In the genomic region with DNA sequence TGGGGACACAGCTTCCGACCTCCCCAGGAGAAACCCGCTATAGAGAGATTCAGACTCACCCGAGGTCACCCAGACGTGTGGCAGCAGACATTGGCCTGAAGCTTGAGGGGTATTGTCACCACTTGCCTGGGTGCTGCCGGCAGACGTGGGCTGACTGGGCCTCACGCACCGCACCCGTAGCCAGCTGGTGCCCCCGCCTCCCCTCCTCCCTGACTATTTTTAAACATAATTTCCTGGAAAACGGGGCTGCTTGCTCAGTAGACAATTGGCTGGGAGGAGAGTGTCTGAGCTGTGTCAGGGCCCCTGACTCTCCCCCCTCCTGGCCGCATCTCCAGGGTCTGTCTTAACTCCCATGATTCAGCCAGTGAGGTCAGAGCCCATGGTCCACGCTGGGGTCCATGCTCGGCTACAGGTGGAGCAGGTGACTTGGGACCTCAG, we compare ENCODE assay signal across 8 mouse cellular contexts. TPM values are rescaled to one million over a fixed set of nuclear protein-coding genes. Genes with fewer than 3 reads are reported as not detected.
DNase-seq lines count a peak whose midpoint lies in the region; ATAC-seq and TF ChIP-seq lines count a peak whose summit lies in the region.

No protein-coding gene starts in this region.

- H3K4me3 ChIP-seq in layer of hippocampus, adult 2 months: peak overlapping the region; percentile 33; the same call in 1 of the 2 replicates
- H3K4me3 ChIP-seq in embryonic facial prominence, embryonic 10.5 days: peak overlapping the region; percentile 9; the same call in 1 of the 2 replicates
- H3K4me3 ChIP-seq in heart, embryonic 11.5 days (ENCODE audit: low read depth, low read length): peak overlapping the region; percentile 18
- H3K4me3 ChIP-seq in limb, embryonic 14.5 days (replicated peaks; ENCODE audit: low read length): no peak overlapping the region
- no peak overlapping the region for H3K4me3 ChIP-seq in stomach, postnatal 0 days (ENCODE audit: low read depth, low read length)

- 81% methylated on average over 14 of the region's 14 CpGs for WGBS in embryonic facial prominence, embryonic 10.5 days
- WGBS in heart, embryonic 11.5 days (ENCODE audit: insufficient replicate concordance): 25% methylated on average over 14 of the region's 14 CpGs
- 70% methylated on average over 14 of the region's 14 CpGs for WGBS in limb, embryonic 14.5 days
- 20% methylated on average over 14 of the region's 14 CpGs for WGBS in stomach, postnatal 0 days

- H3K4me2 ChIP-seq in heart, embryonic 11.5 days: peak overlapping the region; percentile 50
- H3K4me2 ChIP-seq in limb, embryonic 14.5 days (replicated peaks; ENCODE audit: low read depth, low read length, severe bottlenecking): no peak overlapping the region
- peak overlapping the region; percentile 20; the same call in 1 of the 2 replicates for H3K4me2 ChIP-seq in stomach, postnatal 0 days (replicated peaks; ENCODE audit: low read depth)

- peak; percentile 47; the same call in 1 of the 2 replicates for ATAC-seq in heart, embryonic 11.5 days (replicated peaks; ENCODE audit: insufficient number of reproducible peaks, low FRiP score, low TSS enrichment)
- no peak for ATAC-seq in limb, embryonic 14.5 days (ENCODE audit: low FRiP score, low read depth)
- no peak; the same call in 1 of the 2 replicates for ATAC-seq in stomach, postnatal 0 days (ENCODE audit: low FRiP score, low TSS enrichment)
- ATAC-seq in monocyte, adult 5-6 weeks (replicated peaks; ENCODE audit: insufficient number of reproducible peaks, low FRiP score, low TSS enrichment, poor library complexity, severe bottlenecking): no peak

- H3K27ac ChIP-seq in layer of hippocampus, adult 2 months: peak overlapping the region; percentile 83
- peak overlapping the region; percentile 60 for H3K27ac ChIP-seq in embryonic facial prominence, embryonic 10.5 days (replicated peaks)
- H3K27ac ChIP-seq in heart, embryonic 11.5 days (ENCODE audit: low read depth, low read length): peak overlapping the region; percentile 70
- H3K27ac ChIP-seq in limb, embryonic 14.5 days (replicated peaks; ENCODE audit: low read depth, low read length): no peak overlapping the region
- H3K27ac ChIP-seq in stomach, postnatal 0 days (replicated peaks): peak overlapping the region; percentile 67

- no peak for TF ChIP-seq POLR2A in limb, embryonic 14.5 days (IDR thresholded peaks at IDR 0.05; ENCODE audit: borderline replicate concordance, extremely low read depth, insufficient read depth, insufficient read length)

- TF ChIP-seq EP300 in stomach, postnatal 0 days (optimal IDR thresholded peaks at IDR 0.05): no peak

- peak overlapping the region; percentile 52; the same call in 1 of the 2 replicates for H3K9ac ChIP-seq in heart, embryonic 11.5 days (ENCODE audit: low read depth, low read length)
- 0 out of 2 replicates have a peak overlapping the region, but pooled peaks have one; percentile 12 for H3K9ac ChIP-seq in limb, embryonic 14.5 days (ENCODE audit: low read depth, low read length, severe bottlenecking)
- H3K9ac ChIP-seq in stomach, postnatal 0 days (ENCODE audit: low read length): peak overlapping the region; percentile 38; the same call in 1 of the 2 replicates

- H3K4me1 ChIP-seq in embryonic facial prominence, embryonic 10.5 days: peaks cover 62% of the 10 kb centered on the region
- peaks cover 61% of the 10 kb centered on the region for H3K4me1 ChIP-seq in heart, embryonic 11.5 days (ENCODE audit: control insufficient read depth, insufficient read depth, low read length)
- no peaks in the 10 kb centered on the region for H3K4me1 ChIP-seq in limb, embryonic 14.5 days (ENCODE audit: control insufficient read depth, insufficient read depth, low read length)
- peaks cover 6% of the 10 kb centered on the region; the same call in 1 of the 2 replicates for H3K4me1 ChIP-seq in stomach, postnatal 0 days (replicated peaks; ENCODE audit: control insufficient read depth, insufficient read depth)

- peak; percentile 65 to 71 for DNase-seq in layer of hippocampus, adult 2 months (ENCODE audit: low spot score in 2 of 2)
- no peak for DNase-seq in layer of hippocampus, postnatal 14 days (ENCODE audit: low spot score in 2 of 2)
- DNase-seq in embryonic facial prominence, embryonic 10.5 days (ENCODE audit: low spot score): no peak
- DNase-seq in limb, embryonic 14.5 days (ENCODE audit: low spot score): no peak
- no peak for DNase-seq in stomach, postnatal 0 days (ENCODE audit: low spot score)
- no peak for DNase-seq in ovary, adult 18-20 months (ENCODE audit: low spot score)

- no peaks in the 10 kb centered on the region for H3K27me3 ChIP-seq in embryonic facial prominence, embryonic 10.5 days (replicated peaks; ENCODE audit: low read depth, poor library complexity, severe bottlenecking)
- H3K27me3 ChIP-seq in heart, embryonic 11.5 days (ENCODE audit: control insufficient read depth, insufficient read depth, low read length): no peaks in the 10 kb centered on the region
- H3K27me3 ChIP-seq in limb, embryonic 14.5 days (ENCODE audit: control insufficient read depth, insufficient read depth, low read length): no peaks in the 10 kb centered on the region
- H3K27me3 ChIP-seq in stomach, postnatal 0 days (ENCODE audit: control insufficient read depth, insufficient read depth, low read length): no peaks in the 10 kb centered on the region

- no peak for TF ChIP-seq CTCF in layer of hippocampus, adult 2 months (conservative IDR thresholded peaks at IDR 0.05)
- TF ChIP-seq CTCF in stomach, postnatal 0 days (IDR thresholded peaks at IDR 0.05; ENCODE audit: low read depth): no peak

- peaks cover 68% of the 10 kb centered on the region for H3K36me3 ChIP-seq in embryonic facial prominence, embryonic 10.5 days (replicated peaks)
- peaks cover 15% of the 10 kb centered on the region for H3K36me3 ChIP-seq in heart, embryonic 11.5 days (ENCODE audit: control insufficient read depth, insufficient read depth, low read length)
- H3K36me3 ChIP-seq in limb, embryonic 14.5 days (ENCODE audit: control insufficient read depth, insufficient read depth, low read length): peaks cover 27% of the 10 kb centered on the region
- H3K36me3 ChIP-seq in stomach, postnatal 0 days (ENCODE audit: control insufficient read depth, insufficient read depth, low read length): peaks cover 15% of the 10 kb centered on the region

- H3K9me3 ChIP-seq in embryonic facial prominence, embryonic 10.5 days: no peaks in the 10 kb centered on the region
- no peaks in the 10 kb centered on the region for H3K9me3 ChIP-seq in heart, embryonic 11.5 days (replicated peaks; ENCODE audit: control insufficient read depth, low read length)
- H3K9me3 ChIP-seq in limb, embryonic 14.5 days (ENCODE audit: control insufficient read depth, low read length): no peaks in the 10 kb centered on the region
- no peaks in the 10 kb centered on the region for H3K9me3 ChIP-seq in stomach, postnatal 0 days (ENCODE audit: control insufficient read depth, low read length)

RNA-seq across cellular contexts. Expression of a gene that starts 10.0 kb away (rescaled TPM):
- 100 to 1,000 TPM; 308 to 314 TPM for total RNA-seq in layer of hippocampus, adult 2 months (2021)
- 100 to 1,000 TPM; 330 to 352 TPM for total RNA-seq in layer of hippocampus, postnatal 14 days (2021)
- 72.2 and 72.4 TPM in 2 replicates for polyA plus RNA-seq in embryonic facial prominence, embryonic 10.5 days (2016; fragmentation: Nextera tagmentation; extraction: Ambion mirVana)
- polyA plus RNA-seq in heart, embryonic 11.5 days (2014; fragmentation: Nextera tagmentation; extraction: Ambion mirVana): 30.2 and 32.1 TPM in 2 replicates
- 70.4 and 93.4 TPM in 2 replicates for polyA plus RNA-seq in limb, embryonic 14.5 days (2012; rRNA removed)
- 53.0 and 60.4 TPM in 2 replicates for polyA plus RNA-seq in limb, embryonic 14.5 days (2014; fragmentation: Nextera tagmentation; extraction: Ambion mirVana)
- polyA plus RNA-seq in stomach, postnatal 0 days (2015; fragmentation: Nextera tagmentation; extraction: Ambion mirVana): 19.1 and 21.1 TPM in 2 replicates
- 47.3 to 69.4 TPM (median 50.3 TPM) in 3 replicates for total RNA-seq in monocyte, adult 5-6 weeks (2017)

RNA-seq across cellular contexts. Expression of a gene that starts 11.4 kb away (rescaled TPM):
- under 1 TPM; 0.54 to 0.91 TPM for total RNA-seq in layer of hippocampus, adult 2 months (2021)
- 1 to 10 TPM; 1.6 to 2.5 TPM for total RNA-seq in layer of hippocampus, postnatal 14 days (2021)
- 8.9 and 9.0 TPM in 2 replicates for polyA plus RNA-seq in embryonic facial prominence, embryonic 10.5 days (2016; fragmentation: Nextera tagmentation; extraction: Ambion mirVana)
- 0.90 and 1.4 TPM in 2 replicates for polyA plus RNA-seq in heart, embryonic 11.5 days (2014; fragmentation: Nextera tagmentation; extraction: Ambion mirVana)
- polyA plus RNA-seq in limb, embryonic 14.5 days (2012; rRNA removed): 2.8 and 3.5 TPM in 2 replicates
- polyA plus RNA-seq in limb, embryonic 14.5 days (2014; fragmentation: Nextera tagmentation; extraction: Ambion mirVana): 5.2 and 6.4 TPM in 2 replicates
- 42.5 and 46.0 TPM in 2 replicates for polyA plus RNA-seq in stomach, postnatal 0 days (2015; fragmentation: Nextera tagmentation; extraction: Ambion mirVana)
- total RNA-seq in monocyte, adult 5-6 weeks (2017): 2.6 to 8.9 TPM (median 3.0 TPM) in 3 replicates

RNA-seq across cellular contexts. Expression of a gene that starts 18.1 kb away (rescaled TPM):
- total RNA-seq in layer of hippocampus, adult 2 months (2021): 10 to 100 TPM; 27.6 to 30.7 TPM
- total RNA-seq in layer of hippocampus, postnatal 14 days (2021): 10 to 100 TPM; 22.4 to 25.8 TPM
- polyA plus RNA-seq in embryonic facial prominence, embryonic 10.5 days (2016; fragmentation: Nextera tagmentation; extraction: Ambion mirVana): 52.3 and 54.3 TPM in 2 replicates
- 20.2 and 25.0 TPM in 2 replicates for polyA plus RNA-seq in heart, embryonic 11.5 days (2014; fragmentation: Nextera tagmentation; extraction: Ambion mirVana)
- 46.5 and 50.0 TPM in 2 replicates for polyA plus RNA-seq in limb, embryonic 14.5 days (2012; rRNA removed)
- 25.3 and 33.9 TPM in 2 replicates for polyA plus RNA-seq in limb, embryonic 14.5 days (2014; fragmentation: Nextera tagmentation; extraction: Ambion mirVana)
- 16.2 and 16.6 TPM in 2 replicates for polyA plus RNA-seq in stomach, postnatal 0 days (2015; fragmentation: Nextera tagmentation; extraction: Ambion mirVana)
- 24.5 to 34.3 TPM (median 25.5 TPM) in 3 replicates for total RNA-seq in monocyte, adult 5-6 weeks (2017)

RNA-seq across cellular contexts. Expression of a gene that starts 25.7 kb away (rescaled TPM):
- 1 to 10 TPM; 1.3 to 1.4 TPM for total RNA-seq in layer of hippocampus, adult 2 months (2021)
- total RNA-seq in layer of hippocampus, postnatal 14 days (2021): 1 to 10 TPM; 1.8 to 2.2 TPM
- 3.1 and 3.6 TPM in 2 replicates for polyA plus RNA-seq in embryonic facial prominence, embryonic 10.5 days (2016; fragmentation: Nextera tagmentation; extraction: Ambion mirVana)
- 10.9 and 11.2 TPM in 2 replicates for polyA plus RNA-seq in heart, embryonic 11.5 days (2014; fragmentation: Nextera tagmentation; extraction: Ambion mirVana)
- polyA plus RNA-seq in limb, embryonic 14.5 days (2012; rRNA removed): 9.2 and 13.7 TPM in 2 replicates
- 8.5 and 10.8 TPM in 2 replicates for polyA plus RNA-seq in limb, embryonic 14.5 days (2014; fragmentation: Nextera tagmentation; extraction: Ambion mirVana)
- polyA plus RNA-seq in stomach, postnatal 0 days (2015; fragmentation: Nextera tagmentation; extraction: Ambion mirVana): 19.7 and 20.2 TPM in 2 replicates
- total RNA-seq in monocyte, adult 5-6 weeks (2017): 0.19 TPM in 1 of 3 replicates, not detected in the others

RNA-seq across cellular contexts. Expression of a gene that starts 36.0 kb away (rescaled TPM):
- total RNA-seq in layer of hippocampus, adult 2 months (2021): 10 to 100 TPM; 32.6 to 37.3 TPM
- total RNA-seq in layer of hippocampus, postnatal 14 days (2021): 10 to 100 TPM; 39.9 to 41.8 TPM
- 57.2 and 57.5 TPM in 2 replicates for polyA plus RNA-seq in embryonic facial prominence, embryonic 10.5 days (2016; fragmentation: Nextera tagmentation; extraction: Ambion mirVana)
- polyA plus RNA-seq in heart, embryonic 11.5 days (2014; fragmentation: Nextera tagmentation; extraction: Ambion mirVana): 41.2 and 44.1 TPM in 2 replicates
- 77.9 and 102 TPM in 2 replicates for polyA plus RNA-seq in limb, embryonic 14.5 days (2012; rRNA removed)
- polyA plus RNA-seq in limb, embryonic 14.5 days (2014; fragmentation: Nextera tagmentation; extraction: Ambion mirVana): 58.2 and 59.2 TPM in 2 replicates
- polyA plus RNA-seq in stomach, postnatal 0 days (2015; fragmentation: Nextera tagmentation; extraction: Ambion mirVana): 30.5 and 34.6 TPM in 2 replicates
- total RNA-seq in monocyte, adult 5-6 weeks (2017): 8.9 to 13.4 TPM (median 11.5 TPM) in 3 replicates

Comparison
In these comparisons a context has a peak if more than half of its experiments do, and no peak if none do; other contexts are left out.
1. DNase-seq: peak in layer of hippocampus, adult 2 months (2 of 2); none in layer of hippocampus, postnatal 14 days (0 of 2), embryonic facial prominence, embryonic 10.5 days (single experiment), limb, embryonic 14.5 days (single experiment), stomach, postnatal 0 days (single experiment) and ovary, adult 18-20 months (single experiment).
2. H3K4me3 ChIP-seq: peak in layer of hippocampus, adult 2 months (single experiment), embryonic facial prominence, embryonic 10.5 days (single experiment) and heart, embryonic 11.5 days (single experiment); none in limb, embryonic 14.5 days (single experiment) and stomach, postnatal 0 days (single experiment).
3. Peak in every context shown above with its lines, with median percentiles within 50 percentile points of each other: H3K9ac ChIP-seq.